Mouse (Mus musculus) liver, embryonic 11.5 days (tissue): ENCODE data around the gene Pde5a. TPM values are rescaled to one million over a fixed set of nuclear protein-coding genes. Genes with fewer than 3 reads are reported as not detected.

Source experiments
- ATAC-seq: fragments of 200-750 bp; cut with Nextera tagmentation; replicated peaks from 2 replicates; pipeline ENCODE4 v1.8.0; 2017; ENCODE audit warnings: moderate number of reproducible peaks, mild to moderate bottlenecking, moderate TSS enrichment, moderate library complexity; ENCODE audit not compliant: low FRiP score
- DNase-seq: peaks from one replicate; pipeline ENCODE4 v3.0.0-alpha.2; 2017; ENCODE audit warnings: low spot score
- H3K27ac ChIP-seq: fragments of 300-500 bp; sonication (generic); 2 replicates; pipeline ENCODE4 v1.5.1; 2014; ENCODE audit warnings: mild to moderate bottlenecking, low read depth, low read length, control low read depth
- H3K27me3 ChIP-seq: fragments of 300-500 bp; sonication (generic); replicated peaks from 2 replicates; pipeline ENCODE4 v1.6.1; 2014; ENCODE audit warnings: low read length, mixed read lengths; ENCODE audit not compliant: control insufficient read depth, insufficient read depth
- H3K36me3 ChIP-seq: fragments of 300-500 bp; sonication (generic); 2 replicates; pipeline ENCODE4 v1.6.1; 2014; ENCODE audit warnings: mild to moderate bottlenecking, low read length, moderate library complexity, mixed read lengths; ENCODE audit not compliant: control insufficient read depth, insufficient read depth
- H3K4me1 ChIP-seq: fragments of 300-500 bp; sonication (generic); replicated peaks from 2 replicates; pipeline ENCODE4 v1.6.1; 2014; ENCODE audit warnings: low read length, mixed read lengths; ENCODE audit not compliant: control insufficient read depth, insufficient read depth
- H3K4me2 ChIP-seq: fragments of 300-500 bp; sonication (generic); 2 replicates; pipeline ENCODE4 v1.6.1; 2014; ENCODE audit warnings: mild to moderate bottlenecking, control low read depth, moderate library complexity
- H3K4me3 ChIP-seq: fragments of 300-500 bp; sonication (generic); 2 replicates; pipeline ENCODE4 v1.5.1; 2014; ENCODE audit warnings: low read depth, low read length, control low read depth
- H3K9ac ChIP-seq: fragments of 300-500 bp; sonication (generic); 2 replicates; pipeline ENCODE4 v1.6.1; 2014; ENCODE audit warnings: low read depth, low read length, control low read depth
- H3K9me3 ChIP-seq: fragments of 300-500 bp; sonication (generic); 2 replicates; pipeline ENCODE4 v1.6.1; 2016; ENCODE audit warnings: low read length, inconsistent platforms, mixed read lengths; ENCODE audit not compliant: control insufficient read depth
- WGBS: fragments of 180-500 bp; shearing (Covaris S2); extraction: QIAGEN DNeasy Blood & Tissue Kit; methylation state at CpG from one replicate; pipeline ENCODE4 v1.1.7; 2014; 5-methylcytosine and 5-hydroxymethylcytosine counted together
- polyA plus RNA-seq: library from polyadenylated mRNA; unstranded; fragments of >200 nt; fragmentation: Nextera tagmentation; extraction: Ambion mirVana; gene quantifications from 2 replicates; pipeline ENCODE4 v1.2.1, GENCODE M21; 2014

Gene Pde5a
- polyA plus RNA-seq, 1 experiment from 2014 or later = 4.9 TPM

- ATAC-seq = no peak
- 94% methylated on average over 15 of the region's 15 CpGs for WGBS
- no peaks in the 10 kb centered on the region for H3K36me3 ChIP-seq
Measured at GRCm38 (mm10) chr3:122739460-122739859, 10.7 kb downstream of the Pde5a start.

DNA sequence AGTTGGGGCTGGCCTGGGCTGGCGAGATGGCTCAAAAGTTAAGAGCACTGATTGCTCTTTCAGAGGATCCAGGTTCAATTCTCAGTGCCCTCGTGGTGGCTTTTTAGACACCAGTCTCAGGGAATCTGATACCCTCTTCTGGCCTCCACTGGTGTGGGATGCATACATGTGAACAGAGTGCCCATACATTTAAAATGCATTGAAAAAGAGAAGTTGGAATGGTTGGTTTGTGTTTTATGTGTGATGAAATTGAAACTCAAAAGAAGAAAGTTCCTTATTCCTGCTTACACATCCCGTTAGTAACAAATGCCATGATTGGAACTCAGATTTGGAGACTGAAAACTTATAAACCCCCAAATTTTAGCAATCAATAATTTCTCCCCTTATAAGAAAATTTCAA is 15.5 kb downstream of the Pde5a start:
- H3K27me3 ChIP-seq = no peaks in the 10 kb centered on the region
- no peaks in the 10 kb centered on the region for H3K4me1 ChIP-seq
- ATAC-seq (no peak), DNase-seq (no peak)
- H3K4me3 ChIP-seq = no peak overlapping the region
- peaks cover 4% of the 10 kb centered on the region; the same call in 1 of the 2 replicates for H3K9me3 ChIP-seq
- H3K9ac ChIP-seq = no peak overlapping the region
- no peak overlapping the region for H3K4me2 ChIP-seq
- no peak overlapping the region for H3K27ac ChIP-seq
- H3K36me3 ChIP-seq = no peaks in the 10 kb centered on the region
- 83% methylated on average over 3 of the region's 3 CpGs for WGBS

More at GRCm38 (mm10) chr3:122739460-122739859, 10.7 kb downstream of the Pde5a start:
- Histone ChIP-seq H3K4me1 (no peaks in the 10 kb centered on the region), H3K9me3 (no peaks in the 10 kb centered on the region), H3K9ac (no peak overlapping the region), H3K27ac (no peak overlapping the region), H3K4me2 (no peak overlapping the region), H3K27me3 (no peaks in the 10 kb centered on the region), H3K4me3 (no peak overlapping the region)
- no peak for DNase-seq

- Histone ChIP-seq H3K9me3 (peaks cover 4% of the 10 kb centered on the region; the same call in 1 of the 2 replicates), H3K4me3 (no peak overlapping the region), H3K4me2 (no peak overlapping the region), H3K36me3 (no peaks in the 10 kb centered on the region), H3K27me3 (no peaks in the 10 kb centered on the region), H3K9ac (no peak overlapping the region), H3K27ac (no peak overlapping the region), H3K4me1 (no peaks in the 10 kb centered on the region)
- DNase-seq = no peak
- 85% methylated on average over 9 of the region's 9 CpGs for WGBS
- ATAC-seq = no peak
Measured at GRCm38 (mm10) chr3:122747921-122748700, 19.4 kb downstream of the Pde5a start.

DNA sequence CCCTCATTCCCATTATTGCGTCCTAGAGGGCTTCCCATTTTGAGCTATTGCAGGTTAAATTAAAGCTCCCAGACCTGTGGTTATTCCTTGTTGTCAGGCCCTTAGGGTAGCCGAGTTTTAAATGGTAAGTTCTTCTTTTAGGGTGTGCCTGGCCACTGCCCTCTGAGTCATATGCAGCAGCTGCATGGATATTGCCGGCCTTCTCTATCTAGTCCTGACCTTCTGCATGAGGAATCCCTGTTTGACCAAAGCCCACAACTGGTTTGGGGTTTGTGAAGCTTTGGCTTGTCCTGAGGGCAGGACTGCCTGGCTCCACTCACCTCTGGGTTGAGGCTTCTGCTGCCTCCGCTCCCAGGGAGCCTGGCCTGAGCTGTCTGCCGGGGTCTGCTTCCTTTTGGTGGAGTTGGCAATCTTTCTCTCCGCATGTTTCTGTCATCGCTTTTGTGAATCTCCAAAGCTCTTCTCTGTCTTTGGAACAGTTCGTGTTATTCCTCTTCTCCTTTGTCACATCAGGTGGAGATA is 34.6 kb downstream of the Pde5a start:
- no peak overlapping the region for H3K9ac ChIP-seq
- ATAC-seq (no peak), DNase-seq (no peak)
- H3K9me3 ChIP-seq = no peaks in the 10 kb centered on the region
- no peak overlapping the region for H3K4me3 ChIP-seq
- no peak overlapping the region for H3K27ac ChIP-seq
- H3K27me3 ChIP-seq = no peaks in the 10 kb centered on the region
- H3K4me2 ChIP-seq = no peak overlapping the region
- WGBS = 75% methylated on average over 8 of the region's 8 CpGs
- no peaks in the 10 kb centered on the region for H3K4me1 ChIP-seq
- H3K36me3 ChIP-seq = no peaks in the 10 kb centered on the region

DNA sequence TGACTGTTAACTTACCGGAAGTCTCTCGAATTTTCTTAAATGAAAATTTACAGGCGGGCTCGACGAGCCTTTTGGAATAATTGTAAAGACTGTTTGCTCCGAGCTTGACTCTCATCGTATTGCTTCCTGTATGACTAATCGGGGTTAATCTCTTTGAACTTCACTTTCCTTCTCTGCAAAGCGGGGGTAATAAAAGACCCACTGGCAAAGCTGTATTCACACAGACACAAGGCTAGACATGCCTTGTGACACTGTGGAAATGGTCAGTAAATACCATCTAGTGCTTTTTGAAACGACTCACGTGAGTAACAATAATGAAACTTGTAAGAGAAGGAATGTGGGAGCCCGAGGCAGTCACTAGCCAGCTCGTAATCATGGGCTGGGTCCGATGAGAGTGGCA is 35.0 kb downstream of the Pde5a start:
- no peaks in the 10 kb centered on the region for H3K36me3 ChIP-seq
- DNase-seq (no peak), ATAC-seq (no peak)
- no peak overlapping the region for H3K4me3 ChIP-seq
- H3K9me3 ChIP-seq = no peaks in the 10 kb centered on the region
- H3K27me3 ChIP-seq = no peaks in the 10 kb centered on the region
- H3K9ac ChIP-seq = no peak overlapping the region
- no peak overlapping the region for H3K27ac ChIP-seq
- H3K4me1 ChIP-seq = no peaks in the 10 kb centered on the region
- no peak overlapping the region for H3K4me2 ChIP-seq
- WGBS = 75% methylated on average over 14 of the region's 14 CpGs

- no peak for ATAC-seq
- Histone ChIP-seq H3K4me1 (no peaks in the 10 kb centered on the region), H3K27me3 (no peaks in the 10 kb centered on the region), H3K27ac (no peak overlapping the region), H3K9ac (no peak overlapping the region), H3K4me2 (no peak overlapping the region), H3K36me3 (no peaks in the 10 kb centered on the region), H3K4me3 (no peak overlapping the region), H3K9me3 (no peaks in the 10 kb centered on the region)
- no peak for DNase-seq
- WGBS = 69% methylated on average over 4 of the region's 4 CpGs
Measured at GRCm38 (mm10) chr3:122766930-122767329, 38.2 kb downstream of the Pde5a start.

DNA sequence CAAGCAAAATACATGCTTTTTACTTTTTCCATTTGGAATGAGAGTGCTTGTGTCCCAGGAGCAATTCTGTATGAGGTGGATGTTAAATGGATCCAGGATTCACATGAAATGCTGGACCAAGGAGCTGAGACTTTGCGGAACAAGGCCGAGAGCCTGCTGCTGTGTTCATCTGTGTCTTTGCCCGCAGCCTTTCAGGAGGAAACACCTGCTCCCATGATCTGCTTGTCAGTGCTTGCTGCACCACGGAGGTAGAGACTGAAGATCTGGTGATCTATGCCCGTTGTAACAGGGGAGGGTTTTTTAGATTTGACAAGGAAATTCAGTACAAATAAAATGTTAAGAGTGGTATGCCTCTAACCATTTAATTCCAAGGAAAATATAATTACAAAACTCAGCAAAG is 39.1 kb downstream of the Pde5a start:
- ATAC-seq (no peak), DNase-seq (no peak)
- Histone ChIP-seq H3K4me1 (no peaks in the 10 kb centered on the region), H3K9ac (no peak overlapping the region), H3K4me3 (no peak overlapping the region), H3K27me3 (no peaks in the 10 kb centered on the region), H3K4me2 (no peak overlapping the region), H3K36me3 (no peaks in the 10 kb centered on the region), H3K27ac (no peak overlapping the region), H3K9me3 (no peaks in the 10 kb centered on the region)
- 79% methylated on average over 5 of the region's 5 CpGs for WGBS

GRCm38 (mm10) chr3:122781417-122781816 is 52.7 kb downstream of the Pde5a start:
- Histone ChIP-seq H3K4me3 (no peak overlapping the region), H3K4me2 (no peak overlapping the region), H3K9me3 (no peaks in the 10 kb centered on the region), H3K27me3 (no peaks in the 10 kb centered on the region), H3K27ac (no peak overlapping the region), H3K4me1 (no peaks in the 10 kb centered on the region), H3K36me3 (no peaks in the 10 kb centered on the region), H3K9ac (no peak overlapping the region)
- no peak for ATAC-seq
- no peak for DNase-seq
- 73% methylated on average over 6 of the region's 6 CpGs for WGBS

DNA sequence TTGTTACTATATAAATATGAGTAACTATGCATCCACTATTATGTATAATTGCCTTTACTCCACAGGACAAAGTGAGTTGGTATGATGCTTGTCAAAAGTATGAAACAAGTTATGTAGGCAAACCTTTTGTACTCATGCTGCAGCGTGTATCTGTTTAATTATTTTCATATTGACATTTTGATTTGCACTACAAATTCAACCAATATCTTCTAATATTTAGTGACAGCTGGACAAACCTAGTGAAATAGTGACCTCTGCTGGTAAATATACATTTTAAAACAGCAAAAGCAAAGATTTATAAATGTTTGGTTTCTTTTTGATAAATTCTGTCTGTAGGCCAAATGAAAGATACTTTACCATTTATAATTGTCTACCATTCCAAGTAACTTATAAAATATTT is 55.5 kb downstream of the Pde5a start:
- Histone ChIP-seq H3K4me3 (no peak overlapping the region), H3K9me3 (no peaks in the 10 kb centered on the region), H3K4me1 (no peaks in the 10 kb centered on the region), H3K9ac (no peak overlapping the region), H3K27me3 (no peaks in the 10 kb centered on the region), H3K27ac (no peak overlapping the region), H3K36me3 (no peaks in the 10 kb centered on the region; the same call in 1 of the 2 replicates), H3K4me2 (no peak overlapping the region)
- no peak for ATAC-seq
- DNase-seq = no peak
- 38% methylated on average over 1 of the region's 1 CpGs for WGBS
